Comparison of ENCODE assay signal across 14 mouse cellular contexts in genomic region chr4:134361215-134361614, GRCm38 (mm10). TPM values are rescaled to one million over a fixed set of nuclear protein-coding genes. Genes with fewer than 3 reads are reported as not detected.
A peak's percentile ranks its signal among the peaks of the same experiment; 100 is the strongest.
DNase-seq lines count a peak whose midpoint lies in the region; ATAC-seq and TF ChIP-seq lines count a peak whose summit lies in the region.
"Had no signal": no experiment of that assay in that cellular context is flagged by ENCODE, and none has a peak within 500 bp of the region (broad histone marks: within the 10 kb centered on the region; RNA-seq: fewer than 3 reads in every experiment).

No protein-coding gene starts in this region.

- H3K4me3 ChIP-seq in heart, embryonic 16.5 days (ENCODE audit: low read length), result no peak overlapping the region
- H3K4me3 ChIP-seq in limb, embryonic 13.5 days, result no peak overlapping the region
- no peak overlapping the region for H3K4me3 ChIP-seq in hindbrain, postnatal 0 days (ENCODE audit: low read length)
- H3K4me3 ChIP-seq: embryonic facial prominence, embryonic 12.5 days; hindbrain, embryonic 12.5 days; neural tube, embryonic 13.5 days had no signal

- H3K4me2 ChIP-seq in heart, embryonic 16.5 days (ENCODE audit: low read depth, low read length), result no peak overlapping the region
- H3K4me2 ChIP-seq in limb, embryonic 13.5 days (replicated peaks), result no peak overlapping the region
- H3K4me2 ChIP-seq in hindbrain, postnatal 0 days (ENCODE audit: low read depth, low read length), result no peak overlapping the region
- H3K4me2 ChIP-seq: embryonic facial prominence, embryonic 12.5 days; hindbrain, embryonic 12.5 days; neural tube, embryonic 13.5 days had no signal

- ATAC-seq in heart, embryonic 16.5 days (replicated peaks; ENCODE audit: extremely low read depth, insufficient read depth, low FRiP score), result 0 out of 2 replicates have a peak, but pooled peaks have one; percentile 53
- ATAC-seq in limb, embryonic 13.5 days (ENCODE audit: low FRiP score, low read depth), result peak; percentile 26; the same call in 1 of the 2 replicates
- no peak for ATAC-seq in hindbrain, postnatal 0 days
- ATAC-seq: forebrain, postnatal 0 days had no signal

- TF ChIP-seq POLR2A in brain, embryonic 14.5 days (IDR thresholded peaks at IDR 0.05; ENCODE audit: borderline replicate concordance, extremely low read depth, insufficient read depth, insufficient read length, poor library complexity, severe bottlenecking), result no peak

- no peak for DNase-seq in heart, postnatal 14 days
- DNase-seq in B cell, adult 2 months, result peak; percentile 44 to 62
- peak; percentile 24 for DNase-seq in brain, embryonic 14.5 days (ENCODE audit: low read depth)
- no peak for DNase-seq in retina, embryonic 14.5 days (ENCODE audit: low spot score)
- no peak for DNase-seq in hindbrain, postnatal 0 days (ENCODE audit: low spot score)
- DNase-seq: forebrain, postnatal 0 days had no signal

- no peaks in the 10 kb centered on the region for H3K36me3 ChIP-seq in heart, embryonic 16.5 days (ENCODE audit: control insufficient read depth, insufficient read depth)
- no peaks in the 10 kb centered on the region for H3K36me3 ChIP-seq in limb, embryonic 13.5 days
- H3K36me3 ChIP-seq in hindbrain, postnatal 0 days (ENCODE audit: insufficient read depth, low read length), result no peaks in the 10 kb centered on the region
- H3K36me3 ChIP-seq: embryonic facial prominence, embryonic 12.5 days; hindbrain, embryonic 12.5 days; neural tube, embryonic 13.5 days had no signal

- H3K4me1 ChIP-seq in heart, embryonic 16.5 days (ENCODE audit: control insufficient read depth, insufficient read depth, low read length), result peaks cover 25% of the 10 kb centered on the region
- H3K4me1 ChIP-seq in limb, embryonic 13.5 days, result peaks cover 40% of the 10 kb centered on the region
- no peaks in the 10 kb centered on the region; the same call in 1 of the 2 replicates for H3K4me1 ChIP-seq in hindbrain, postnatal 0 days (ENCODE audit: insufficient read depth, low read length)

- H3K27me3 ChIP-seq in heart, embryonic 16.5 days (ENCODE audit: control insufficient read depth, insufficient read depth, low read length), result peaks cover 5% of the 10 kb centered on the region; the same call in 1 of the 2 replicates
- H3K27me3 ChIP-seq in limb, embryonic 13.5 days, result peaks cover 16% of the 10 kb centered on the region
- 0 out of 2 replicates have a peak, but pooled peaks cover 3% of the 10 kb centered on the region for H3K27me3 ChIP-seq in hindbrain, postnatal 0 days (ENCODE audit: insufficient read depth, low read length)

- H3K27ac ChIP-seq in heart, embryonic 16.5 days (ENCODE audit: low read length), result peak overlapping the region; percentile 63
- H3K27ac ChIP-seq in limb, embryonic 13.5 days, result no peak overlapping the region
- no peak overlapping the region for H3K27ac ChIP-seq in hindbrain, postnatal 0 days
- H3K27ac ChIP-seq: embryonic facial prominence, embryonic 12.5 days; hindbrain, embryonic 12.5 days; liver, embryonic 14.5 days; neural tube, embryonic 13.5 days had no signal

- no peaks in the 10 kb centered on the region for H3K9me3 ChIP-seq in heart, embryonic 16.5 days (replicated peaks; ENCODE audit: control insufficient read depth, low read length)
- H3K9me3 ChIP-seq in limb, embryonic 13.5 days, result no peaks in the 10 kb centered on the region
- no peaks in the 10 kb centered on the region for H3K9me3 ChIP-seq in hindbrain, postnatal 0 days (ENCODE audit: low read length)
- H3K9me3 ChIP-seq: embryonic facial prominence, embryonic 12.5 days; hindbrain, embryonic 12.5 days; neural tube, embryonic 13.5 days had no signal

- TF ChIP-seq CTCF in brain, embryonic 14.5 days (IDR thresholded peaks at IDR 0.05; ENCODE audit: borderline replicate concordance, extremely low read depth, insufficient read depth, insufficient read length), result no peak
- TF ChIP-seq CTCF in hindbrain, postnatal 0 days (IDR thresholded peaks at IDR 0.05; ENCODE audit: low read depth), result no peak

- intact Hi-C loops in heart, postnatal 14 days (cut with DNase I), result no loop called here

- WGBS in heart, embryonic 16.5 days, result 24% methylated on average over 5 of the region's 5 CpGs
- 14% methylated on average over 5 of the region's 5 CpGs for WGBS in limb, embryonic 13.5 days
- 50% methylated on average over 5 of the region's 5 CpGs for WGBS in hindbrain, postnatal 0 days

- H3K9ac ChIP-seq in heart, embryonic 16.5 days (ENCODE audit: low read length), result no peak overlapping the region
- no peak overlapping the region for H3K9ac ChIP-seq in limb, embryonic 13.5 days
- no peak overlapping the region for H3K9ac ChIP-seq in hindbrain, postnatal 0 days (replicated peaks; ENCODE audit: low read length)
- H3K9ac ChIP-seq: embryonic facial prominence, embryonic 12.5 days; forebrain, postnatal 0 days; hindbrain, embryonic 12.5 days; liver, embryonic 14.5 days; neural tube, embryonic 13.5 days had no signal

RNA-seq across cellular contexts. Expression of gene Slc30a2, which starts 18.2 kb away (rescaled TPM):
- 0.21 and 0.42 TPM in 2 replicates for polyA plus RNA-seq in heart, embryonic 16.5 days (2015; fragmentation: Nextera tagmentation; extraction: Ambion mirVana)
- total RNA-seq in heart, postnatal 14 days (2021), result under 1 TPM; 0.68 to 0.96 TPM
- 0.05 TPM in 1 of 2 replicates, not detected in the other for polyA plus RNA-seq in brain, embryonic 14.5 days (2012; rRNA removed)
- polyA plus RNA-seq in limb, embryonic 13.5 days (2015; fragmentation: Nextera tagmentation; extraction: Ambion mirVana), result 0.18 and 0.24 TPM in 2 replicates
- 0.43 TPM in 1 of 2 replicates, not detected in the other for total RNA-seq in hindbrain, postnatal 0 days (2014; rRNA removed)
- 0.09 and 0.18 TPM in 2 replicates for polyA plus RNA-seq in hindbrain, postnatal 0 days (2015; fragmentation: Nextera tagmentation; extraction: Ambion mirVana)
- total RNA-seq: forebrain, postnatal 0 days; megakaryocyte-erythroid progenitor cell, adult 5-6 weeks had no signal
- polyA plus RNA-seq: hindbrain, embryonic 12.5 days had no signal

RNA-seq across cellular contexts. Expression of gene Extl1, which starts 22.4 kb away (rescaled TPM):
- polyA plus RNA-seq in heart, embryonic 16.5 days (2015; fragmentation: Nextera tagmentation; extraction: Ambion mirVana), result 2.6 and 2.8 TPM in 2 replicates
- total RNA-seq in heart, postnatal 14 days (2021), result 10 to 100 TPM; 11.4 to 12.0 TPM
- polyA plus RNA-seq in brain, embryonic 14.5 days (2012; rRNA removed), result 0.32 and 0.40 TPM in 2 replicates
- polyA plus RNA-seq in limb, embryonic 13.5 days (2015; fragmentation: Nextera tagmentation; extraction: Ambion mirVana), result 8.3 and 9.2 TPM in 2 replicates
- 0.54 and 1.8 TPM in 2 replicates for total RNA-seq in hindbrain, postnatal 0 days (2014; rRNA removed)
- 0.39 and 0.66 TPM in 2 replicates for polyA plus RNA-seq in hindbrain, postnatal 0 days (2015; fragmentation: Nextera tagmentation; extraction: Ambion mirVana)
- total RNA-seq: megakaryocyte-erythroid progenitor cell, adult 5-6 weeks had no signal

RNA-seq across cellular contexts. Expression of gene Pafah2, which starts 34.9 kb away (rescaled TPM):
- 9.6 and 10.5 TPM in 2 replicates for polyA plus RNA-seq in heart, embryonic 16.5 days (2015; fragmentation: Nextera tagmentation; extraction: Ambion mirVana)
- total RNA-seq in heart, postnatal 14 days (2021), result 1 to 10 TPM; 7.5 to 8.6 TPM
- 14.0 and 14.6 TPM in 2 replicates for polyA plus RNA-seq in brain, embryonic 14.5 days (2012; rRNA removed)
- 11.3 and 12.9 TPM in 2 replicates for polyA plus RNA-seq in limb, embryonic 13.5 days (2015; fragmentation: Nextera tagmentation; extraction: Ambion mirVana)
- 12.1 and 17.9 TPM in 2 replicates for total RNA-seq in hindbrain, postnatal 0 days (2014; rRNA removed)
- 5.3 and 6.7 TPM in 2 replicates for polyA plus RNA-seq in hindbrain, postnatal 0 days (2015; fragmentation: Nextera tagmentation; extraction: Ambion mirVana)

RNA-seq across cellular contexts. Expression of gene Trim63, which starts 46.3 kb away (rescaled TPM):
- 175 and 177 TPM in 2 replicates for polyA plus RNA-seq in heart, embryonic 16.5 days (2015; fragmentation: Nextera tagmentation; extraction: Ambion mirVana)
- total RNA-seq in heart, postnatal 14 days (2021), result 100 to 1,000 TPM; 193 to 217 TPM
- 0.13 and 0.33 TPM in 2 replicates for polyA plus RNA-seq in brain, embryonic 14.5 days (2012; rRNA removed)
- polyA plus RNA-seq in limb, embryonic 13.5 days (2015; fragmentation: Nextera tagmentation; extraction: Ambion mirVana), result 5.3 and 6.2 TPM in 2 replicates
- total RNA-seq in hindbrain, postnatal 0 days (2014; rRNA removed), result 0.32 and 1.5 TPM in 2 replicates
- polyA plus RNA-seq in hindbrain, postnatal 0 days (2015; fragmentation: Nextera tagmentation; extraction: Ambion mirVana), result 0.84 and 1.1 TPM in 2 replicates
- total RNA-seq: layer of hippocampus, adult 8-10 months; megakaryocyte-erythroid progenitor cell, adult 5-6 weeks had no signal

Comparison
In these comparisons a context has a peak if more than half of its experiments do, and no peak if none do; other contexts are left out.
1. DNase-seq: peak in B cell, adult 2 months (2 of 2) and brain, embryonic 14.5 days (single experiment); none in heart, postnatal 14 days (0 of 2), retina, embryonic 14.5 days (single experiment) and hindbrain, postnatal 0 days (single experiment).